Mouse (Mus musculus): ENCODE data around the gene Fkrp. TPM values are rescaled to one million over a fixed set of nuclear protein-coding genes. Genes with fewer than 3 reads are reported as not detected.
A peak's percentile ranks its signal among the peaks of the same experiment; 100 is the strongest.

The Fkrp gene
- polyA plus RNA-seq, 1 experiment from 2014 or later = 28.5 TPM

DNA sequence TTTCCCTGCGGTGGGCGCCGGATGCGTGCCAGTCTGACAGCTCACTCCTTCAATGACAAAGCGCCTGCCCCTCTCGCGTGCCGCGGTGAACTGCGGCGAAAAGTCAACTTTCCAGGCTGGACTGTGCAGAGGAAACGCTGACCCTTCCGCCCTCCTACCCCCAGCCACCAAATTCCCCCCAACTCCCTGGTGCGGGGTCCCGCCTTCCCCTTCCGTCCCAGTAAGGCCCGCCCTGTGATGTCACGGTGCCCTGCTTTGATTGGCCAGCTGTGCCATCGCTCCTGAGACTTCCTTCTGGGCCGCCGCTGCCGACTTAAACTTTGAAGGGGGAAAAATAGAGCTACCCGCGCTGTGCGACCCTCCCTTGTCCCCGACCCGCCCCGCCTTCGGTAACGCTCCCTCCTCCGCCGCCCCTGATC is 26.1 kb upstream of the Fkrp start, which contains the start of gene Prkd2:
Gene Prkd2, plus strand, starts transcription at position 258 of the 419 bp plus-strand sequence.
- Histone ChIP-seq H3K27ac (replicated peaks) (peak within 1 kb of the TSS; percentile 85), H3K4me3 (peak within 1 kb of the TSS; percentile 72), H3K27me3 (replicated peaks; ENCODE audit: low read depth, poor library complexity, severe bottlenecking) (no peaks in the 10 kb centered on the region), H3K9me3 (no peaks in the 10 kb centered on the region), H3K36me3 (replicated peaks) (peaks cover 57% of the 10 kb centered on the region), H3K4me1 (peaks cover 53% of the 10 kb centered on the region)
- WGBS = under 1% methylated on average over 32 of the region's 32 CpGs
- peak; percentile 93 for DNase-seq (ENCODE audit: low spot score)

DNA sequence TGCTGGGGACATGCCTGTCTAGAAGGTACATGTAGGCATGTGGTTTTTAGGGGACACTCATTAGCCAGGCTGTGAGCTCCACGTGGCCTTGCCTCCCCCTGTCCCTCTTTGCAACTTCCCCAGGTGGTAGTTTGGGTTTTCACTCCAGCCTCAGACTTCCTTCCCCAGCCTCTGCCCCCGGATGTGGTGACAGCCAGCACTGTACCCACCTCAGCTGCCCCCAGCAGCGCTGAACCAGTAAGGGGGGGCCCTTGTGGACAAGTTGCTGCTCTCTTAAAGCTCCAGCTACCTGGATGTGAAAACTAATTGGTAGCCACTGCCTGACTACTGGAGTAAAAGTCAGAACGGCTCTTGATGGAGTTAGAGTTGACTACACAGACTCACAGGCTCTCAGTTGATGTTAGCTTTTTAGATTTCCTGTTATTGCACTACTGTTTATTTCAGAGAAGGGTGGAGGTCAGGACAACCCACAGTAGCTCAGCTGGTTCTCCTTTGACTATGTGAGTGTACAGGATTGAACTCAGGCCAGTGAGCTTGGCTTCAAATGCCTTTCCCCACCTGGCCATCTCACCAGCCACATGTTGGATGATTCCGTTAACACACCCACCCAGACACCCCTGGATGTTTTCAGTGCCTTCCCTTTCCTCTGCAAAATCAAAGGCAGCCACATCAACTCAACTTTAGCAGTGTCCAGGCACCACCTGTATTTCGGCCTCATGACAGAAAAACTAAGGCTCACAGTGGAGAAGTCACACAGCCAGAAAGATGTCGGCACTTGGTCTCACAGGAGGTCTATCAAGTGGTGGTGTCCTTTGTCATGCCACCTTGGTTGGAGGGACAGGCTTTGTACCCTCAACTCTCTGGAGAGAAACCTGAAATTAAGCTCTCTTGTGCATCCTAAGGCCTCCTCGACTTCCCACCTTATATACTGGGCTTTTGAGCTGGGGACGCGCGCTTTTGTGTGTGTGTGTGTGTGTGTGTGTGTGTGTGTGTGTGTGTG is 25.3 kb upstream of the Fkrp start:
- no peaks in the 10 kb centered on the region for H3K27me3 ChIP-seq (replicated peaks; ENCODE audit: low read depth, poor library complexity, severe bottlenecking)
- peaks cover 57% of the 10 kb centered on the region for H3K36me3 ChIP-seq (replicated peaks)
- no peaks in the 10 kb centered on the region for H3K9me3 ChIP-seq
- whole genome bisulfite sequencing = 52% methylated on average over 11 of the region's 11 CpGs
- peak overlapping the region; percentile 72 for H3K4me3 ChIP-seq
- DNase-seq (ENCODE audit: low spot score) = no peak
- H3K4me1 ChIP-seq = peaks cover 53% of the 10 kb centered on the region
- H3K27ac ChIP-seq (replicated peaks) = peak overlapping the region; percentile 85

DNA sequence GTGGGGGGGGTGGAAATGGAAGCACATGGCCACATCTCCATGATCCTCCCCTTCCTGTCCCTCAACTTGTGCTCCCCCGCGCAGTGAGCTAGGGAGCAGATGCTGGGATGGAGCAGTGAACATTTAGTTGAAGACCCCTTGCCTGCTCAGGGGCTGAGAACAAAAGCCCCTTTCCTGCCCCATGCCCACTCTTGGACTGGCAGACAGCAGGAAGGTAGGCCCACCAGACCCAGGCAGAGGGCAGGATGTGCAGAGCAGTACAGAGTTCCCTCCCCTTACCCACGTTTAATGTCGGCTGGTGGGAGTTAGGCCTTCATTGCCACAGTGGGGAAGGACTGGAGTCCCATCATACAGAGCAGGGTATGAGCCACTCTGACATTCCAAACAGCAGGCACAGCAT is 24.5 kb upstream of the Fkrp start:
- no peak for DNase-seq (ENCODE audit: low spot score)
- Histone ChIP-seq H3K4me3 (no peak overlapping the region), H3K9me3 (no peaks in the 10 kb centered on the region), H3K27ac (replicated peaks) (no peak overlapping the region), H3K36me3 (replicated peaks) (peaks cover 63% of the 10 kb centered on the region), H3K4me1 (peaks cover 53% of the 10 kb centered on the region), H3K27me3 (replicated peaks; ENCODE audit: low read depth, poor library complexity, severe bottlenecking) (no peaks in the 10 kb centered on the region)
- WGBS = 78% methylated on average over 4 of the region's 4 CpGs

DNA sequence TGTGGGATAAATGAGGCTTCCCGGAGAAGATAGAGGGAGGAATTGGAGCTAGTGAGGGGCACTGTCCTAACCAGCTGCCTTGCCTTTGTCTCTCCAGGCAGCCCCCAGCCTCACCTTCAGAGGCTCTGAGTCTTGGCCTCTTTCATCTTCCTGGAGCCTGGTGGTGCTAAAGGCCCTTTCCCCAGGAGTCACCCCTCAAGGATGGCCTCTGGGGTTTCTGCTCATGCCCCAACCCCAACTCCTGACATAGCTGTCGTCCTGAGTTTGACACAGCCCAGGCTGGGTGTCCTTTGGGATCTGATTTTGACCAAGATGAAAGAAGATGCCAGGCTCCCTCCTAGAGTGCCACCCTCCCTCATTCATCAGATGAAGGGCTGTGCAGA is 23.6 kb upstream of the Fkrp start:
- peaks cover 65% of the 10 kb centered on the region for H3K36me3 ChIP-seq (replicated peaks)
- no peak overlapping the region for H3K4me3 ChIP-seq
- peaks cover 43% of the 10 kb centered on the region for H3K4me1 ChIP-seq
- WGBS = 88% methylated on average over 2 of the region's 2 CpGs
- no peak for DNase-seq (ENCODE audit: low spot score)
- H3K9me3 ChIP-seq = no peaks in the 10 kb centered on the region
- H3K27ac ChIP-seq (replicated peaks) = no peak overlapping the region
- H3K27me3 ChIP-seq (replicated peaks; ENCODE audit: low read depth, poor library complexity, severe bottlenecking) = no peaks in the 10 kb centered on the region

DNA sequence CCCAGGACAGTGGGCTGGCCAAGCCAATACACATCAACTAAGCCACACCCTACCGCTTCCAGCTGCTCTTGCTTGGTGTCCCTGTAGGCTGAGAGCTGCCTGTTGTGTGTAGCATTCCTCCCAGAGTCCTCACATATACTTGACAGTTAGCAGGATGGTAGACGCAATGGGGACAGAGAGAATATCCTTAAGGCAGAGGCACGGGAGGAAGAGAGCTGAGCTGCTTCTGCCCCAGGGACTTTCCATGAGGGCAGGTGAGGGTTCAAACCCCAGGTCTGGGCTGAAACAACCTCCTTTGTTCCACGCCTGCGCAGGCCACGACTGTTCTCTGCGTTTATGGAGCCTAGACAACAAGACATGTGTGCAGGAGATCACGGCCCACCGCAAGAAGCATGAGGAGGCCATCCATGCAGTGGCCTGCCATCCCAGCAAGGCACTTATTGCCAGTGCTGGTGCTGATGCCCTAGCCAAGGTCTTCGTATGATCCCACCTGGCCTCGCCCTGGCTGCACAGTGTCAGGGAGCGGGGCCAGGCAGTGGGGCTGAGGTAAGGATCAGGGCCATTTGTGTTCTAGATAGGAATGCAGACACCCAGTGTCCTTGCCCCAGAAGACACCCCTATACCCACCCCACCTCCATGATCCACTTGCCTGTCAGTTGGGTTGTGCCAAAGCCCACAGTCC is 23.0 kb upstream of the Fkrp start:
- no peak overlapping the region for H3K4me3 ChIP-seq
- H3K4me1 ChIP-seq = peaks cover 38% of the 10 kb centered on the region
- no peaks in the 10 kb centered on the region for H3K9me3 ChIP-seq
- H3K36me3 ChIP-seq (replicated peaks) = peaks cover 70% of the 10 kb centered on the region
- no peak overlapping the region for H3K27ac ChIP-seq (replicated peaks)
- H3K27me3 ChIP-seq (replicated peaks; ENCODE audit: low read depth, poor library complexity, severe bottlenecking) = no peaks in the 10 kb centered on the region
- DNase-seq (ENCODE audit: low spot score) = no peak
- WGBS = 93% methylated on average over 12 of the region's 12 CpGs

DNA sequence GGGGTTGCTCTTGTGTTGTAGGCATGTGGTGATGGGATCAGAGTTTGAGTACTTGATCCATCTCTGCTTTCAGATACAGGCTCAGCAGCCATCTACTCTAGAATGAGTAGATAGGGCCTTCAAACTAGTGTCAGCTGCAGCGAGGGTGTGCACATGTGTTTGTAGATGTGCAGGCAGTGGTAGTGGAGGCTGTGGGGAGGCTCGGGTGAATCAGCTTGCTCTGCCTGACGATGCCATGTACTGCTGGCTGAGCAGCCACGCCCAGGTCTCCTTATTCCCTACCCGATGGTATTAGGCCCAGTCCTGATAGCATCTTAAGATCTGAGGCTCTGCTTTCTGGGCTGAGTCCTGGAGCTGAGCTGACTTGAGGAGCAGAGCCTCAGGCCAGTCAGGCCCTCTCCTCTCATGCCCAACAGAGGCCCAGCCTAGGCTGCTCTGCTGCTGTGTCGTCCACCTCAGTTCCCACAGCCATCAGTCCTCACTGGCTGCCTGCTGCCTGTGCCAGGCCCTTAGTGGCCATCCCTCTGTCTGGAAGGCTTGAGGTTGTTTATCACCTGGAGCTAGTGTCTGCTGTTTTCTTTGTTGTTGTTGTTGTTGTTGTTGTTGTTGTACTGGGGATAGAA is 22.4 kb upstream of the Fkrp start:
- no peak overlapping the region for H3K27ac ChIP-seq (replicated peaks)
- H3K36me3 ChIP-seq (replicated peaks) = peaks cover 77% of the 10 kb centered on the region
- DNase-seq (ENCODE audit: low spot score) = no peak
- H3K9me3 ChIP-seq = no peaks in the 10 kb centered on the region
- peaks cover 32% of the 10 kb centered on the region for H3K4me1 ChIP-seq
- no peaks in the 10 kb centered on the region for H3K27me3 ChIP-seq (replicated peaks; ENCODE audit: low read depth, poor library complexity, severe bottlenecking)
- H3K4me3 ChIP-seq = no peak overlapping the region
- WGBS = 87% methylated on average over 6 of the region's 6 CpGs

DNA sequence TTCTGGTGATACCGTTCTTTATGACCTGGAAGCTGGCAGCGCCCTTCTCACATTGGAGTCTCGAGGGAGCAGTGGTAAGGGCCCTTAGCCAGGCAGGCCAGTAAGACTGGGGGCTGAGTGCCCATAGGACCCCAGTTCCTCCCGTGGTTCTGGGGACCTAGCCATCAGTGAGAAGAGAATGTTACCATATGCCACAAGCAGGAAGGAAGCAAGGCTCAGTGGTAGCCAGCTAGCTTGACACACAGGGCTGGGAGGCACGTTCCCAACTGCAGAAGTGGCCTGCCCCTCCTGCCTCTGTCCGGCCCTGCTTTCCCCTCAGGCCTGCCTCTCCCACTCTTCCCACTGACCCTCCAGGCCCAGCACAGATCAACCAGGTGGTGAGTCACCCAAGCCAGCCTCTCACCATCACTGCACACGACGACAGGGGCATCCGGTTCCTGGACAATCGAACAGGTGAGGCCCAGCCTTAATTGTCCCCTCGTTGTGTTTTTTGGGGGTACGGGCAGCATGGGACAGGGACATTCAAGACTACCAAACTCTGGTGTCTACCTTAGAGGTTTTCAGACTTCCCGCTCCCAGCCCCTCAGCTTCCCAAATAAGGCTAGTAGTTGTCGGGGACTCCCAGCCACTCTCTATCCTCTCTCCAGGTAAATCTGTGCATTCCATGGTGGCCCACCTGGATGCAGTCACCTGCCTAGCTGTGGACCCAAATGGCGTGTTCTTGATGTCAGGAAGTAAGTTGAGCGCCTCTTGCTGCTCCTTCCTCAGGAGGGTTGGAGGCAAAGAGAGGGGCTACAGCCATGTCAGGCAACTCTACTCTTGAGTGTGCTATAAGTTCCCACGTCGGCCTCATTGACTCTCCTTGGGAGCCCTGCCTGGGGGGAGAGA is 21.6 kb upstream of the Fkrp start:
- WGBS = 94% methylated on average over 18 of the region's 18 CpGs
- H3K36me3 ChIP-seq (replicated peaks) = peaks cover 84% of the 10 kb centered on the region

DNA sequence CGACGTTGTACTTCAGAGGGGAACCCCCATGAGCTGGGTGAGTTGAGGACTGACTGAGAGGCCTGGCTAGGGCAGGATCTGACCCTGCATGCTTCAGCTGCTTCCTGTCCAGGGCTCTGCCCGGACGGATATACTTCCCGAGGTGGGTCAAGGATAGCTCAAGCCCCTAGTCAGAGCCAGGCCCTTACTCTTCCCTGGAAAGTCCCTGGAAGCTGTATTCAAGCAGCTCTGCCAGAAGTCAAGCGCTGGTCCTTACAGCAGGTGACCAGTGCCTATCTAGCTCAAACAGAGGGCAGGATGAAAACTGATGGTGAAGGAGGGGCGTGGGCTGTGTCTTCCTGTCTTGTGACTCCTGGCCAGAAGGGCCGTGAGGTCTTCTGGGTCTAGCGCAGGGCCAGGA is 13.9 kb upstream of the Fkrp start:
- 87% methylated on average over 9 of the region's 9 CpGs for WGBS
- no peaks in the 10 kb centered on the region for H3K27me3 ChIP-seq (replicated peaks; ENCODE audit: low read depth, poor library complexity, severe bottlenecking)
- H3K4me1 ChIP-seq = peaks cover 9% of the 10 kb centered on the region
- no peaks in the 10 kb centered on the region for H3K9me3 ChIP-seq
- H3K36me3 ChIP-seq (replicated peaks) = peaks cover 100% of the 10 kb centered on the region
- no peak overlapping the region for H3K4me3 ChIP-seq
- DNase-seq (ENCODE audit: low spot score) = no peak
- no peak overlapping the region for H3K27ac ChIP-seq (replicated peaks)

More for the DNA sequence above, 21.6 kb upstream of the Fkrp start:
- H3K27ac ChIP-seq (replicated peaks) = no peak overlapping the region
- H3K4me3 ChIP-seq = 0 out of 2 replicates have a peak overlapping the region, but pooled peaks have one; percentile 4
- peaks cover 24% of the 10 kb centered on the region for H3K4me1 ChIP-seq
- no peaks in the 10 kb centered on the region for H3K27me3 ChIP-seq (replicated peaks; ENCODE audit: low read depth, poor library complexity, severe bottlenecking)
- H3K9me3 ChIP-seq = no peaks in the 10 kb centered on the region
- DNase-seq (ENCODE audit: low spot score) = no peak

DNA sequence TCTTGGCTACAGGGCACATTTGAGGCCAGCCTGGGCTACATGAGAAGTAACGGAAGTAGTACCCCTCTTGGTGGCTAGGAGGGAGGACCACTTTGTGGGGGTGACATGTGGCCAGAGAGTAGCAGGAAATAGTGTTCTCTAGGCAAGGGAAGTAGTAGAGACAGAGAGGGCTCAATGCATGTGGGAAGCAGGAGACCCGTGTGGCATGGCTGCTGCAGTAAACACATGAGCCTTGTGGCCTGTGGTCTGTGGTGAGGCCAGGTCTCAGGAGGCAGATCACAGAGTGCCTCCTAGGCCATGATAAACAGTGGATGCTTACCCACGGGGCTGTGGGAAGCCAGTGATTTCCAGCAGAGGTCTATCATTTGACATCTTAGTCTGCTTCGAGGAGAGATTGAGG is 10.7 kb upstream of the Fkrp start:
- Histone ChIP-seq H3K36me3 (replicated peaks) (peaks cover 100% of the 10 kb centered on the region), H3K4me1 (peaks cover 16% of the 10 kb centered on the region), H3K4me3 (no peak overlapping the region)

DNA sequence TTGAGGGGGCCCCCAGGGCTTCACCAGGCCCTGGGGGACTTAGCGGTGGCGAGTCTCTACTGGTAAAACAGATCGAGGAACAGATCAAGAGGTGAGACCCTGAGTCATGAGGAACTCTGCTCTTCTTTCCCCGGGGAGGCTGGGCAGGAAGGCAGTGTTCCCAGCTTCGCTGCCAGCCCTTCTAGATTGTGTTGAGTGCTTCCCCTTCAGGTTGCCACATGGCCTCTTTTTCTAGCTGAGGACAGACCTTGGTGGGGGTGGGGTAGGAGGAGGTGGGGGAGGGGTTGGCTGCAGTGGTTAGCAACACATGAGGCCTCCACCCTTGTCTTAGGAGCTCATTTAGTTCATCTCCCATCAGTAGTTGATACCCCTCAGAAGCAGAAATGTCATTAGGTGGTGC is 10.0 kb upstream of the Fkrp start:
- Histone ChIP-seq H3K27me3 (replicated peaks; ENCODE audit: low read depth, poor library complexity, severe bottlenecking) (no peaks in the 10 kb centered on the region), H3K9me3 (no peaks in the 10 kb centered on the region), H3K4me3 (no peak overlapping the region), H3K36me3 (replicated peaks) (peaks cover 100% of the 10 kb centered on the region), H3K4me1 (peaks cover 21% of the 10 kb centered on the region), H3K27ac (replicated peaks) (no peak overlapping the region)
- 76% methylated on average over 5 of the region's 5 CpGs for WGBS
- DNase-seq (ENCODE audit: low spot score) = no peak

More for the DNA sequence above, 10.7 kb upstream of the Fkrp start:
- no peak overlapping the region for H3K27ac ChIP-seq (replicated peaks)
- DNase-seq (ENCODE audit: low spot score) = no peak
- WGBS = 85% methylated on average over 4 of the region's 4 CpGs
- H3K27me3 ChIP-seq (replicated peaks; ENCODE audit: low read depth, poor library complexity, severe bottlenecking) = no peaks in the 10 kb centered on the region
- H3K9me3 ChIP-seq = no peaks in the 10 kb centered on the region

DNA sequence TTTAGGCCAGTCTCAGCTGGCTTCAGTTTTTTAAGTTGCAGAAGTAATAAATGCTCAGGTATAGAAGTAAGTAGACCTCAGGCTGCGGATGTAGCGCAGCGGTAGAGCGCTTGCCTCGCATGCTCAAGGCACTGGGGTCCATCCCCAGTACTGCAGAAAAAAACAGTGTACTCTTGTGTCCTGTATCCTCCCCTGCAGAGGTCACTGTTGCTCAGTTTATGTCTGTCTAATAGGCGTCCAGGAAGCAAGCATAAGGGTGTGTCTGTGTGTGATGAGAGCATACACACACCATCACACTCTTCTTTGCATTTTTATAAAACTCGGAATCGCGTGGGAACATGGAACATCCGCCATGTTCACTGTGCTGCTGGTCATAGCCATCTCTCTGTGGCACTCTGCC is 9.3 kb upstream of the Fkrp start:
- H3K27ac ChIP-seq (replicated peaks) = no peak overlapping the region
- 85% methylated on average over 10 of the region's 10 CpGs for WGBS
- DNase-seq (ENCODE audit: low spot score) = no peak
- peaks cover 29% of the 10 kb centered on the region for H3K4me1 ChIP-seq
- no peaks in the 10 kb centered on the region for H3K9me3 ChIP-seq
- no peaks in the 10 kb centered on the region for H3K27me3 ChIP-seq (replicated peaks; ENCODE audit: low read depth, poor library complexity, severe bottlenecking)
- H3K4me3 ChIP-seq = no peak overlapping the region
- peaks cover 92% of the 10 kb centered on the region for H3K36me3 ChIP-seq (replicated peaks)

DNA sequence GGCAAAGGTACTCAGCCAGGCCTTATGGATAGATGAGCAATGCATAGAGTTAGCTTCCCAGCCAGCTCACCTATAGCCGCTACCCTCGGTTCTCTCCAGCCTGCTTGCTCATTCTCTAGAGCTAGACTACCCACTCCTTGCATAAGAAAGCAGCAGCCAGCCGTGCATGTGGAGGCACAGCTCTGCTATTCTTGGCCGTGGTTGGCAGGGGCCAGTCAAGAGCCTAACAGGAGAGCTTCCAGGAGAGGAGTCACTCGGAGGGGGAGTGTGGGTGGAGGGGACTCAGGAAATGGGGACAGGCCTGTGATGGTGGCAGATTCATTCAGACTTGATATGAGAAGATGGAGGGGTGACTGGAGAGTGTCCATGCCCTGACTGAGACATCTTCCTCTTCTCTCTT is 7.2 kb upstream of the Fkrp start:
- 79% methylated on average over 5 of the region's 5 CpGs for WGBS
- Histone ChIP-seq H3K4me1 (peaks cover 49% of the 10 kb centered on the region), H3K4me3 (no peak overlapping the region), H3K27me3 (replicated peaks; ENCODE audit: low read depth, poor library complexity, severe bottlenecking) (no peaks in the 10 kb centered on the region), H3K36me3 (replicated peaks) (peaks cover 77% of the 10 kb centered on the region), H3K27ac (replicated peaks) (no peak overlapping the region), H3K9me3 (no peaks in the 10 kb centered on the region)
- no peak for DNase-seq (ENCODE audit: low spot score)

Data from embryonic facial prominence, embryonic 10.5 days (tissue).